Mouse (Mus musculus) mature B cell (primary cell): ENCODE measurements around the gene Serpina3k.
"Not testable (repeated sequence)": the region's sequence is repeated elsewhere in the genome, so short reads cannot be mapped to it uniquely, and the experiment has no call there.

Source experiments
- in situ Hi-C: fragments of 300-500 bp; cut with MboI; formaldehyde crosslinking; loops from 2 replicates; pipeline ENCODE4 v1.14.3; 2019

Serpina3k gene

GRCm38 (mm10) chr12:104338226-104338625, at the start of gene Serpina3k, which contains the start of gene Serpina3m:
Gene Serpina3k, plus strand, starts transcription at chr12:104338486.
Gene Serpina3m, plus strand, starts transcription at chr12:104338486.
- in situ Hi-C loops = not testable (repeated sequence)

- in situ Hi-C loops = no loop called here
Observed at GRCm38 (mm10) chr12:104289872-104290271, 48.4 kb upstream of the Serpina3k start.

DNA sequence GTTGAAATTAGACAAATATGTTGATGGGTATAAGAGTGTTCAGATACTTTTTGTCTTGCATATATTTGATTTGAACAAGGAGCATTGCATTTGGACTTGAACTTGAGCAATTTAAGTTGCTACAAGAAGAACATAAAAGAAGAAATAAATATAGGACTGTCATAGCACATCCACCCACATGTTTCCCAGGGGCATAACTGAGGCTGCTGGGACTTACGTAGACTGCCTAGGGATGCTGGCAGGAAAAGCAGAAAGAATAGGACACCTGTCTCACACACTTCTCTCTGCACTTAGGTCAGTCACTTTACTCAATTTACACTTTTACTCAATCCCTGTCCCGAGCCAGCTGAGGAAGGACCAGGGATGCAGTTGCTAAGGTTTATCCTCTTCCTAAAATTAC, 44.3 kb upstream of the Serpina3k start:
- in situ Hi-C loops = no loop called here

DNA sequence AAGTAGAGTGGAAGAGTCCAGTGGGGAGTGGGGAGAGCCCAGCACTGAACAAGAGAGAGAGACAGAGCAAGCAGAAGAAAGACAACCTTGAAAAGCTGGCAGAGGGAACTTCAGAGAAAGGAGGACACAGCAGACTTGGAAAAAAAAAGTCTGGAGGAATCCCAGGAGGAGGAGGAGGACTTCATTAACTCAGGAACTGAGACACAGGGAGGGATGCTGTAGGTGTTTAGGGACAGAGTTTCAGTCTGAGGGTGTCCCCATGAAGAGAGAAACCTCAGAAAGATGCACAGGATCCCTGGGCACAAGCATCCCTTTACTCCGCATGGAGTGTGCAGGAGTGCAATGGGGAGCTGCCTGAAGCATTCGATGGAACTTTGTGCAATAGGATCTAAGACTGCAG, 40.2 kb upstream of the Serpina3k start:
- in situ Hi-C loops = no loop called here

DNA sequence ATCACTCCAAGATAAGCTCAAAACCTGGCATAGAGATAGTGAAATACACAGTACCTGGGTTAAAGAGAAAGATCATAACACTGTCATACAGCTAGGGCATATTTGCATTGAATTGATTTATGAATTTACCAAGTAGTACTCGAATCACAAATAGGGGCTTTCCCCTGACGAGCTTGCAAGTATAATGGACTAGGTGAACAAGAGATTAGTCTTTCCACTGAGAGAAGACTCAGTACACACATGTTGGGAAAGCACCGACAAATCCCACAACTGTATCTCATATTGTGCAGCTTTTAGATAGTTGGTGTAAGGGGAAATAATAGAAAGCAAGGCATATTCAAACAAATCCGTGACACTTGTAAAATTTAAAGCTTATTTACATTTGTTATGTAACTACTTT, 32.3 kb upstream of the Serpina3k start:
- in situ Hi-C loops = no loop called here

GRCm38 (mm10) chr12:104314253-104314652, 24.0 kb upstream of the Serpina3k start, which contains the start of gene Serpina3j:
Gene Serpina3j, plus strand, starts transcription at chr12:104314553.
- in situ Hi-C loops = no loop called here

DNA sequence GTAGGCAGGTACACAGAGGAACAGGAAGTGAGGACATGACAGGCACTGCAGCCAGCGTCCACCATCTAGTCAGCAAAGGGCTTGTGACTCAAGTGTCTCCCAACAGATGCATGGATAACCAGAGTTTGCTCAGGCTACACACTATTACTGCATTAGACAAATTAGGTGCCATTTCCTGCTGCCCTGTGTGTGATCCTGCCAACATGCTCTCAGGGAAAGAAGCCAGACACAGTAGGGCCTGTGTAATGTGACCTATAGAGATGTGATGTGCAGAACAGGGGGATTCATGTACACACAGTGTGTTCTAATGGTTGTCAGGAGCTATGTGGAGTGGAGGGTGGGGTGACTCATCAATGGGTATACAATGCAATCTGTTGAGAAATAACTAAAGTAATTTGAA, 15.8 kb upstream of the Serpina3k start:
- in situ Hi-C loops = no loop called here

DNA sequence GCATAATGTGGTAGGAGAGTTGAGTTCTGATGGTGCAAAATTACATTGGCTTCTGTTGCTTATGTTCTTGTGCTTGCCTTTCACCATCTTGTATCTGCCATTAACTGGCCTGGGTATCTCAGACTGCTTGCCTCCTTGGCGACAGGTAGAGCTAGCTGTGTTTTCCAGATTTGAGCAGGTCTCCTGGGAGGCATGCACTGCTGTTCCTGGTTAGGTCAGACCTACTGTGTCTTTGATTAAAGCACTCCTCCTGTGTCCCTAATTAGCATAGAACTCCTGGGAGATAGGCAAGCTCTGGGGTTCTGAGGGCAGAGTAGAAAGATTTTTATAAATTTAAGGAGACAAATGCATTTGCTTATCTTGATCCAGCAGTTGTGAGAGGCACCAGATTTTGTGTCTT, 6.6 kb upstream of the Serpina3k start:
- in situ Hi-C loops = no loop called here

DNA sequence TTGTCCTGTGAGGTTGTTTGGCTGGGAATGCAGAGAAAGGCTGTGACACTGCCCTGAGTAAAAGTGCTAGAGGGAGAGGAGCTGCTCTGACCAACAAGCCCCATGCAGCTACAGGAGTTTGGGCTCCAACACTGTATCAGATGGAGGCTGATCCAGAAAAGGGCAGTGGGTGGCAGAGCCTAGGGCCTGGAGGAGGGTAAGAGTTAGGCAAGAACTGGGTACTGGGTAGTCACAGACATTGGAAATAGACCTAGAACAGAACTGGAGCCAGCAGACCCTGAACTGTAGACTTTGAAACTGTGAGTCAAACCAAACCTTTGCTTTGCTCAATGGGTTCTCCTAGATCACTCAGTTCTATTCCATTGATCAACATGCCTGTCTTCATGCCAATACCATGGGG, 1.4 kb upstream of the Serpina3k start:
- in situ Hi-C loops = not testable (repeated sequence)

- in situ Hi-C loops = no loop called here
Observed at GRCm38 (mm10) chr12:104338705-104339104, 419 bp downstream of the Serpina3k start.

DNA sequence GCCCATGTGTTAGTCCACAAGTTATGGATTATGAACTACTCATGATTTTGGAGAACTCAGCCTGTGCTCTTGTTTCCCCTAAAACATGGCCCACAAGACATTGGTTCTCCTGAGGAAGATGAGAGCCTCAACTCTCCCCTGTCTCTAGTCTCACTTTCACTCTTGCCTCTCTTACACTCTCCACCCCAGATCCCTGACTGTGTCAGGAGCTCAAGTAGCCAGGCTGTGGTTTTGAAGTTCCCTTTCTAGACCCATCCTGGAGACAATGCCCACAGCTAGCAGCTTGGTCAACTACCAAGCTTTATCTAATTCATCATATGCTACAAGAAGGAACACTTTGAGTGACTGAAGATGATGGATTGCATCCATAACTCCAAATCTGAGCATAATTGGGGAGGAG, 4.2 kb downstream of the Serpina3k start:
- in situ Hi-C loops = not testable (repeated sequence)

GRCm38 (mm10) chr12:104345181-104345580, 6.9 kb downstream of the Serpina3k start:
- in situ Hi-C loops = no loop called here

DNA sequence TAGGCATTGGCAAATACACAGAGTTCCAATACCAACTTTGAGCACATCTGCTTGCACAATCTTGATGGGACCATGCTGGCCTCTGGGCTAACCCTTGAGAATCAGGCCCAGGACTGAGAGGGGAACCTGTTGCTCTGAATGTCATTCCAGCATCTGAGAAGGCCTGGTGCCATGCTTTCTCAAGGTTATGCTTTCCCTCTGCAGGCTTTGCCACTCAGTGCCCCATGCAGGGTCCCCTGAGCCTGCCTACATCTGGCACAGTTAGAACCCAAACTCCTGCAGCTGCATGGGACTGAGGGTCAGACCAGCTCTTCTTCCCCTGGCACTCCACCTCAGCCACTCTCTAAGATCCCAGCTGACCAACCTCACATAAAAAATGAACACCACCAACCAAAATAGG, 7.4 kb downstream of the Serpina3k start:
- in situ Hi-C loops = no loop called here

- in situ Hi-C loops = no loop called here
Observed at GRCm38 (mm10) chr12:104347091-104347490, 8.8 kb downstream of the Serpina3k start.

GRCm38 (mm10) chr12:104351812-104352211, 13.5 kb downstream of the Serpina3k start:
- in situ Hi-C loops = not testable (repeated sequence)

DNA sequence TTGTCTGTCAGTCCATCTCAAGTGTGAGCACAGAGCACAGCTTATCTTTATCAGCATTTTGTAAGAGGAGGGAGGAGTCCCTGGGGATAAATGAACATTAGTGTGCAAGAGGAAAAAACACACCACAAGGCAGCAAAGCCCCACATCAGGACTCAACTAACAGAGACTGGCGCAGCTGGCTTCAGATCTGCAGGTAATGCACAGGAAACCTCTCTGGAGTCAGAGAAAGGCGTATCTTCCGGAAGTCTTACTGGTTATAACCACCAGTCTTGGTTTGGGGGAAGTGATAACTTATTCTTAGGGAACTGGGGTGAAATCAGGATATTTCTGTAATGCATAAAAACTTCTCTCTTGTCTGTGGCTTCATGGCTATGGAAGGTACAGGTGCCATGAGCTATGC, 17.7 kb downstream of the Serpina3k start:
- in situ Hi-C loops = no loop called here

GRCm38 (mm10) chr12:104369986-104370385, 31.7 kb downstream of the Serpina3k start:
- in situ Hi-C loops = no loop called here

DNA sequence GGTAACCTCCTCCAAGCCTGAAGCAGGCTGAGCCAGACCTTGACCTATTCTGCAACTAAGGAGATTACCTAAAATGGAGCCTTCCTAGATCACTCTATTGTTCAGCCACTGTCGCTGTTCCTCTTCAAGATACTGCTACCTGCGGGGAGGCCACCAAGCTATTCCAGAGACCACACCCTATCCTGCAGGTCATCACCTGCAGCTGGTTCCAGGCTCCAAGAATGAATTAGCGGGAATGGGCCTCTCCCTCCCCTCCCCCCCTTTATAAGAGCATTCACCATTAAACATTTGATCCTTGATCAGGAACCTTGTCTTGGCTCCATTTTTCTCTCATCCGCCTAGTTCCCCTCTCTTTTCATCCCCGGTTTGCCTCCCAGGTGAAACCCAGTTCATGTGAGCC, 38.9 kb downstream of the Serpina3k start:
- in situ Hi-C loops = not testable (repeated sequence)

DNA sequence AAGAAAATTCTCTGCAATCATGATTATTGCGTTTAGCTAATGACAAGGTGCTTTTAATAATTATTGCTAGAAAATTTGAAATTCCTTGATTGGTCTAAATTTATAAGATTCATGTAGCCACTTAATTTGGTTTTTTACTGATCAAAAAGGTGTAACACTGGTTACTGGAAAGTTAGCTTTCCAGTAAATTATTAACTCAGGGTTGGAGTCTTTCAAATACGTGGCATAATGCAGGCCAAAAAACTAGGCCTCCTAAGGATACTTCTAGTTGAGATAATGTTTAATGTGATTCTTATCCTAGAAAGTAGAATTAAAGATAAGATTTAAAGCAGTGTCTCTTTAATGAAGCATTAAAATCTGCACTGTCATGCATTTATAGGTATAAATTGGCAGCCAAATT, 40.1 kb downstream of the Serpina3k start:
- in situ Hi-C loops = not testable (repeated sequence)

- in situ Hi-C loops = not testable (repeated sequence)
Observed at GRCm38 (mm10) chr12:104378815-104379214, 40.5 kb downstream of the Serpina3k start.

- in situ Hi-C loops = no loop called here
Observed at GRCm38 (mm10) chr12:104379856-104380255, 41.6 kb downstream of the Serpina3k start.

DNA sequence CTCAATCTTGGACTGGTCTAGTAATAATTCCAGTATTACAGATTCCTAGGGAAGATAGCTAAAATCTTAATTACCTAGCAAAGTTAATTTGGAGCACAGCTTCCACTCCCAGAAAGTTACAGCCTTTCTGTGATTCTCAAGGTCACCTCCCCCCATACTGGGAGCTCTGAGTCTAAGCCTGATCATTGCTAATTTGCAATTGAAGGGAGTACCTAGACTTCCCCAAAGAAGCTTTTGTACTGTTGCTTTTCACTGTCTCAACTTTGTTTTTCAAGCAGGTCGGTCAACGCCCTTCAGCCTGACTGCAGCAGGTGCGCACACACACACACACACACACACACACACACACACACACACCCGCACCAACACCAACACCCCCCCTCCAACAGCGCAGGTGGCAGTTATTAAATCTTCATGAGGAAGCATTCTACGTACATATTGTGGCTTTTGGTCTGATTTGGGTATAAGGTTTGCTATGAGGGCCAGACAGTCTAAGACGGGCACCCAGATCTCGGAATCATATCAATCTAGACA, 42.9 kb downstream of the Serpina3k start:
- in situ Hi-C loops = not testable (repeated sequence)

- in situ Hi-C loops = not testable (repeated sequence)
Observed at GRCm38 (mm10) chr12:104385987-104386386, 47.7 kb downstream of the Serpina3k start.

DNA sequence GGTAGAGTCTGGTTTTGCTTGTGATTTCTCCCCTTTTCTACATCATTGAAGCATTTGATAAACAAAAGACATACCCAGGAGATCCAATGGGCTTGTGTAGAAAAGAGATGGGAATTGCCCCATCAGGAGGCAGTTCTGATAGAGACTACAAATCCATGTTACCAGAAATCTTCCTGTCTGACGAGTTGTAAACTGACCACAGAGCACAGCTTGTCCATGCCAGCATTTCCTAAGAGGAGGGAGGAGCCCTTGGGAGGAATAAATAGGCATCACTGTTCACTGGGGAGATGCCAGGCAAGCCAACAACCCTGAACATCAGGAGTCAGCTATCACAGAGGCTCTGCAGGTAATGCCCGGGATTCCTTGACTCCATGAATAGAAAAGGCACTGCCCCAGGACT, 48.6 kb downstream of the Serpina3k start:
- in situ Hi-C loops = not testable (repeated sequence)
